Mouse (Mus musculus): Measurements from ENCODE around the gene Dgke. TPM values are rescaled to one million over a fixed set of nuclear protein-coding genes. Genes with fewer than 3 reads are reported as not detected.
A peak's percentile ranks its signal among the peaks of the same experiment; 100 is the strongest.
"Not testable (repeated sequence)": the region's sequence is repeated elsewhere in the genome, so short reads cannot be mapped to it uniquely, and the experiment has no call there.

Dgke gene
- polyA plus RNA-seq, 1 experiment from 2014 or later, result 1.9 TPM

- Histone ChIP-seq H3K9ac (ENCODE audit: low read depth, low read length) (peak overlapping the region; percentile 97; the same call in 1 of the 2 replicates), H3K4me1 (replicated peaks; ENCODE audit: control insufficient read depth, insufficient read depth, low read length) (peaks cover 19% of the 10 kb centered on the region), H3K9me3 (ENCODE audit: control insufficient read depth, low read length) (no peaks in the 10 kb centered on the region), H3K27me3 (replicated peaks; ENCODE audit: control insufficient read depth, insufficient read depth, low read length) (no peaks in the 10 kb centered on the region), H3K36me3 (ENCODE audit: control insufficient read depth, insufficient read depth, low read length) (peaks cover 9% of the 10 kb centered on the region; the same call in 1 of the 2 replicates), H3K4me2 (peak overlapping the region; percentile 78), H3K27ac (ENCODE audit: low read depth, low read length) (no peak overlapping the region), H3K4me3 (ENCODE audit: low read depth, low read length) (peak overlapping the region; percentile 94)
- no peak for DNase-seq (ENCODE audit: low spot score)
- ATAC-seq (replicated peaks; ENCODE audit: low FRiP score), result no peak
- 88% methylated on average over 7 of the region's 7 CpGs for whole genome bisulfite sequencing
Measured at GRCm38 (mm10) chr11:89001569-89001968, 65.1 kb downstream of the Dgke start.

- H3K4me1 ChIP-seq (replicated peaks; ENCODE audit: control insufficient read depth, insufficient read depth, low read length), result peaks cover 19% of the 10 kb centered on the region
- DNase-seq (ENCODE audit: low spot score) (no peak), ATAC-seq (replicated peaks; ENCODE audit: low FRiP score) (no peak)
- H3K9ac ChIP-seq (ENCODE audit: low read depth, low read length), result peak overlapping the region; percentile 97
- peak overlapping the region; percentile 16; the same call in 1 of the 2 replicates for H3K27ac ChIP-seq (ENCODE audit: low read depth, low read length)
- H3K27me3 ChIP-seq (replicated peaks; ENCODE audit: control insufficient read depth, insufficient read depth, low read length), result no peaks in the 10 kb centered on the region
- peak overlapping the region; percentile 78 for H3K4me2 ChIP-seq
- H3K9me3 ChIP-seq (ENCODE audit: control insufficient read depth, low read length), result no peaks in the 10 kb centered on the region
- peaks cover 3% of the 10 kb centered on the region; the same call in 1 of the 2 replicates for H3K36me3 ChIP-seq (ENCODE audit: control insufficient read depth, insufficient read depth, low read length)
- peak overlapping the region; percentile 94 for H3K4me3 ChIP-seq (ENCODE audit: low read depth, low read length)
Measured at GRCm38 (mm10) chr11:89000527-89000819, 66.2 kb downstream of the Dgke start.

GRCm38 (mm10) chr11:88999723-89000526, 66.7 kb downstream of the Dgke start:
- Histone ChIP-seq H3K4me1 (replicated peaks; ENCODE audit: control insufficient read depth, insufficient read depth, low read length) (peaks cover 19% of the 10 kb centered on the region), H3K27ac (ENCODE audit: low read depth, low read length) (peak overlapping the region; percentile 84), H3K27me3 (replicated peaks; ENCODE audit: control insufficient read depth, insufficient read depth, low read length) (no peaks in the 10 kb centered on the region), H3K36me3 (ENCODE audit: control insufficient read depth, insufficient read depth, low read length) (peaks cover 3% of the 10 kb centered on the region; the same call in 1 of the 2 replicates), H3K4me2 (peak overlapping the region; percentile 78), H3K4me3 (ENCODE audit: low read depth, low read length) (peak overlapping the region; percentile 94), H3K9me3 (ENCODE audit: control insufficient read depth, low read length) (no peaks in the 10 kb centered on the region), H3K9ac (ENCODE audit: low read depth, low read length) (peak overlapping the region; percentile 97)
- DNase-seq (ENCODE audit: low spot score) (peak; percentile 61), ATAC-seq (replicated peaks; ENCODE audit: low FRiP score) (peak; percentile 37)
- WGBS, result 14% methylated on average over 33 of the region's 33 CpGs

GRCm38 (mm10) chr11:88998974-88999722, 67.5 kb downstream of the Dgke start, which contains the start of gene Trim25:
Gene Trim25 (plus strand): TSS chr11:88999376.
- peaks cover 19% of the 10 kb centered on the region for H3K4me1 ChIP-seq (replicated peaks; ENCODE audit: control insufficient read depth, insufficient read depth, low read length)
- no peaks in the 10 kb centered on the region for H3K9me3 ChIP-seq (ENCODE audit: control insufficient read depth, low read length)
- peak; percentile 87 for DNase-seq (ENCODE audit: low spot score)
- ATAC-seq (replicated peaks; ENCODE audit: low FRiP score), result peak; percentile 92
- H3K4me3 ChIP-seq (ENCODE audit: low read depth, low read length), result peak within 1 kb of the TSS; percentile 94
- H3K4me2 ChIP-seq, result peak within 1 kb of the TSS; percentile 78
- H3K9ac ChIP-seq (ENCODE audit: low read depth, low read length), result peak within 1 kb of the TSS; percentile 97
- H3K27ac ChIP-seq (ENCODE audit: low read depth, low read length), result peak within 1 kb of the TSS; percentile 84
- peaks cover 3% of the 10 kb centered on the region; the same call in 1 of the 2 replicates for H3K36me3 ChIP-seq (ENCODE audit: control insufficient read depth, insufficient read depth, low read length)
- WGBS, result 1% methylated on average over 48 of the region's 48 CpGs
- no peaks in the 10 kb centered on the region for H3K27me3 ChIP-seq (replicated peaks; ENCODE audit: control insufficient read depth, insufficient read depth, low read length)

- peak overlapping the region; percentile 97; the same call in 1 of the 2 replicates for H3K9ac ChIP-seq (ENCODE audit: low read depth, low read length)
- no peak for DNase-seq (ENCODE audit: low spot score)
- H3K4me2 ChIP-seq, result peak overlapping the region; percentile 78
- 24% methylated on average over 3 of the region's 3 CpGs for WGBS
- no peak overlapping the region for H3K27ac ChIP-seq (ENCODE audit: low read depth, low read length)
- peaks cover 3% of the 10 kb centered on the region; the same call in 1 of the 2 replicates for H3K36me3 ChIP-seq (ENCODE audit: control insufficient read depth, insufficient read depth, low read length)
- H3K27me3 ChIP-seq (replicated peaks; ENCODE audit: control insufficient read depth, insufficient read depth, low read length), result no peaks in the 10 kb centered on the region
- peaks cover 19% of the 10 kb centered on the region for H3K4me1 ChIP-seq (replicated peaks; ENCODE audit: control insufficient read depth, insufficient read depth, low read length)
- ATAC-seq (replicated peaks; ENCODE audit: low FRiP score), result no peak
- peak overlapping the region; percentile 94 for H3K4me3 ChIP-seq (ENCODE audit: low read depth, low read length)
- H3K9me3 ChIP-seq (ENCODE audit: control insufficient read depth, low read length), result no peaks in the 10 kb centered on the region
Measured at GRCm38 (mm10) chr11:88998406-88998805, 68.2 kb downstream of the Dgke start.

- H3K9me3 ChIP-seq (ENCODE audit: control insufficient read depth, low read length), result not testable (repeated sequence)
Measured at GRCm38 (mm10) chr11:88997343-88997742, 69.3 kb downstream of the Dgke start.

GRCm38 (mm10) chr11:88996427-88996826, 70.2 kb downstream of the Dgke start:
- Histone ChIP-seq H3K4me2 (no peak overlapping the region), H3K4me3 (ENCODE audit: low read depth, low read length) (no peak overlapping the region), H3K4me1 (replicated peaks; ENCODE audit: control insufficient read depth, insufficient read depth, low read length) (peaks cover 7% of the 10 kb centered on the region), H3K27me3 (replicated peaks; ENCODE audit: control insufficient read depth, insufficient read depth, low read length) (no peaks in the 10 kb centered on the region), H3K27ac (ENCODE audit: low read depth, low read length) (no peak overlapping the region), H3K36me3 (ENCODE audit: control insufficient read depth, insufficient read depth, low read length) (peaks cover 2% of the 10 kb centered on the region; the same call in 1 of the 2 replicates), H3K9ac (ENCODE audit: low read depth, low read length) (no peak overlapping the region), H3K9me3 (ENCODE audit: control insufficient read depth, low read length) (no peaks in the 10 kb centered on the region)
- ATAC-seq (replicated peaks; ENCODE audit: low FRiP score) (no peak), DNase-seq (ENCODE audit: low spot score) (no peak)
- WGBS, result 60% methylated on average over 7 of the region's 7 CpGs

More at GRCm38 (mm10) chr11:88997343-88997742, 69.3 kb downstream of the Dgke start:
- not testable (repeated sequence) for H3K27me3 ChIP-seq (replicated peaks; ENCODE audit: control insufficient read depth, insufficient read depth, low read length); H3K4me1 ChIP-seq (replicated peaks; ENCODE audit: control insufficient read depth, insufficient read depth, low read length); DNase-seq (ENCODE audit: low spot score); H3K4me3 ChIP-seq (ENCODE audit: low read depth, low read length); ATAC-seq (replicated peaks; ENCODE audit: low FRiP score); H3K36me3 ChIP-seq (ENCODE audit: control insufficient read depth, insufficient read depth, low read length); H3K27ac ChIP-seq (ENCODE audit: low read depth, low read length); H3K9ac ChIP-seq (ENCODE audit: low read depth, low read length); H3K4me2 ChIP-seq
- WGBS, result 72% methylated on average over 5 of the region's 5 CpGs

- Histone ChIP-seq H3K27ac (ENCODE audit: low read depth, low read length) (no peak overlapping the region), H3K9ac (ENCODE audit: low read depth, low read length) (no peak overlapping the region)
- 90% methylated on average over 2 of the region's 2 CpGs for WGBS
Measured at GRCm38 (mm10) chr11:88995616-88996015, 71.0 kb downstream of the Dgke start.

More at GRCm38 (mm10) chr11:88995616-88996015, 71.0 kb downstream of the Dgke start:
- Histone ChIP-seq H3K9me3 (ENCODE audit: control insufficient read depth, low read length) (no peaks in the 10 kb centered on the region), H3K4me2 (no peak overlapping the region), H3K36me3 (ENCODE audit: control insufficient read depth, insufficient read depth, low read length) (0 out of 2 replicates have a peak, but pooled peaks cover 3% of the 10 kb centered on the region), H3K4me1 (replicated peaks; ENCODE audit: control insufficient read depth, insufficient read depth, low read length) (peaks cover 4% of the 10 kb centered on the region), H3K27me3 (replicated peaks; ENCODE audit: control insufficient read depth, insufficient read depth, low read length) (no peaks in the 10 kb centered on the region), H3K4me3 (ENCODE audit: low read depth, low read length) (no peak overlapping the region)
- no peak for ATAC-seq (replicated peaks; ENCODE audit: low FRiP score)
- no peak for DNase-seq (ENCODE audit: low spot score)

Measured in liver, embryonic 11.5 days (tissue).